Mouse (Mus musculus): ENCODE data around the gene 1700069L16Rik. TPM values are rescaled to one million over a fixed set of nuclear protein-coding genes. Genes with fewer than 3 reads are reported as not detected.

1700069L16Rik gene
- total RNA-seq (2014; fragmentation: Nextera tagmentation) = not detected in 2 replicates
- not detected in 2 replicates for total RNA-seq (2017)

DNA sequence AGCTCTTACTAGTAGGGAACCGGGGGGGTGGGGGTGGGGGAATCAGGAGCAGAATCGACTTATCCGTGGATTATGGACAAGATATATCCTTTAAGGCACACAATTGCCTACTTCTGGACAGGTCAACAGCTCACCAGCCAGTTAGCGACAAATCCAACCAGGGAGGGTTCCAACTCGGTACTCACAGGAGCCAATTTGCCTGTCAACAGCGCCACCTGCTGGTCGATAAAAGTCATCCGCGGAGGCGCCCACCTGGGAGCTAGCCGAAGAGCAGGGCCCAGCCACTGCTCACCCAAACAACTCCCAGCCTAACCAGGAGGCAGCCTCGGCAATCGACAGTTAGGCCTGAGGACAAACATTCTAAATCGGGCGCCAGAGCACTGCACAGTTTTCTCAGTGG lies at the start of gene 1700069L16Rik:
TSS of gene 1700069L16Rik (minus strand) at position 327 of the 400 bp plus-strand sequence.
- ATAC-seq (replicated peaks; ENCODE audit: poor library complexity, severe bottlenecking) = peak; percentile 50

DNA sequence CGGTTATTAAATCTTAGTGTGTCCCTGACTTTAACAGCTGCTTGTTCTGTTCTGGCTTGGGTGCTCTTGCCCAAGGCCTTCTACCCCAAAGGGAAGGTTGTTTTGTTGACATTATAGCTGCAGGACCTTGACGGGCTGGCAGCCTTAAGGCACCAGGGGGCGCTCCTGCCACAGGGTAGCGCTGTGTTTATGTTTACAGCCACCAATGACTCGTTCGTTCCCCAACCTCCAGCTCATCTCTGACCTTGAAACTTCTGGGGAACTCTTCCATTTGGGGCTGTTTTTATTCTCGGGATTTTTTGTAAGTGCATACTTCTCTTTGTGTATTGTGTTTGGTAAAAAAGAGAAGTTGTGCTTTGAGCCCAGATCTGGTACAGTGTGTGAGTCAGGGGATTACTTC lies 49.1 kb upstream of the 1700069L16Rik start:
- ATAC-seq (replicated peaks; ENCODE audit: poor library complexity, severe bottlenecking) = peak; percentile 38

DNA sequence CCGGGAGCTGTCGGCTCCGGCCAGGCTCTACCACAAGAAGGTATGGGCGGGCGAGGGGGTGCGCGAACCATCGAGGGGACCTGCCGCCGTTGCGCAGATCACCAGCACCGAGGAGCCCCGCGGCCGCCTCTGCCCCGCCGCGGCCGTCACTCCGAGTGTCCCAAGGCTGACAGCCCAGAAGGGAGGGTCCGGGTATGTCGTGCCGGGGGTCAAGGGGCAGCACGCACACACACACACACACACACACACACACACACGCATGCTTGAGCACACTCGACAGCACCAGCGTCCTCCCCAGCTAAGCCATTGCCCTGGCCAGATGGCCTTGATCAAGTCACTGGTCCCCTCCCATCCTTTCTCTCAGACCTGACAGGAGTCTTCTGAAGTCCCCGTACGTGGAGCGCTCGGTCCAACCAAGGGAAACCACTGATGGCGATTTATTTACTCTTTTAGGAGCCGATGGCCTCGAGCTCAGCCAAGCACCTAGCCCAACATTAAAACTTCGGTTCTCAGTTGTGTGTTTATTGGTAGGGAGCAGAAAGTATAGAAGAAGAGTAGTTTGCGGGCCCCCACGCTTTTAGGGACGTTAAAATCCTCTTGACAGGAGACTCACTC lies 48.4 kb upstream of the 1700069L16Rik start:
- no peak for ATAC-seq (replicated peaks; ENCODE audit: poor library complexity, severe bottlenecking)

DNA sequence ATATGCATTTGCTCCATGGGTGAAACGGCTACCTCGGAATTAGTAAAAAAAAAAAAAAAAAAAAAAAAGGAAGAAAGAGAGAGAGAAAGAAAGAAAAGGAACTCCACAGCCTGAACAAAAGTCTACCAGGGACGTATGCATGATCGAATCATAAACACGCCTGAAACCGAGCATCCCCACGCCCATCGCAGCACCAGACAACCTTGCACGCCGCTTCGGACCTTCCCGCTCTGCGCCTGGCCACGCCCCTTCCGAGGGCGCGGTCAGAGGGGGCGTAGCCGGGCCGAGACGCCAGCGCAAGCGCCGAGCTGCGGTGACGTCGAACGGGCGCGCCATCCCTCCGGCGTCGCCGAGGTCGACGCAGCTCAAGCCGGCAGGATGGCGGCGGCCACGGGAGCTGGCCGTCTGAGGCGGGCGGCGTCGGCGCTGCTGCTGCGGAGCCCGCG lies 47.9 kb upstream of the 1700069L16Rik start, which contains the start of the genes Sart3 and Iscu:
TSS of gene Sart3 (minus strand) at position 61 of the 446 bp plus-strand sequence.
TSS of gene Iscu (plus strand) at position 299 of the 446 bp plus-strand sequence.
- ATAC-seq (replicated peaks; ENCODE audit: poor library complexity, severe bottlenecking) = peak; percentile 59

DNA sequence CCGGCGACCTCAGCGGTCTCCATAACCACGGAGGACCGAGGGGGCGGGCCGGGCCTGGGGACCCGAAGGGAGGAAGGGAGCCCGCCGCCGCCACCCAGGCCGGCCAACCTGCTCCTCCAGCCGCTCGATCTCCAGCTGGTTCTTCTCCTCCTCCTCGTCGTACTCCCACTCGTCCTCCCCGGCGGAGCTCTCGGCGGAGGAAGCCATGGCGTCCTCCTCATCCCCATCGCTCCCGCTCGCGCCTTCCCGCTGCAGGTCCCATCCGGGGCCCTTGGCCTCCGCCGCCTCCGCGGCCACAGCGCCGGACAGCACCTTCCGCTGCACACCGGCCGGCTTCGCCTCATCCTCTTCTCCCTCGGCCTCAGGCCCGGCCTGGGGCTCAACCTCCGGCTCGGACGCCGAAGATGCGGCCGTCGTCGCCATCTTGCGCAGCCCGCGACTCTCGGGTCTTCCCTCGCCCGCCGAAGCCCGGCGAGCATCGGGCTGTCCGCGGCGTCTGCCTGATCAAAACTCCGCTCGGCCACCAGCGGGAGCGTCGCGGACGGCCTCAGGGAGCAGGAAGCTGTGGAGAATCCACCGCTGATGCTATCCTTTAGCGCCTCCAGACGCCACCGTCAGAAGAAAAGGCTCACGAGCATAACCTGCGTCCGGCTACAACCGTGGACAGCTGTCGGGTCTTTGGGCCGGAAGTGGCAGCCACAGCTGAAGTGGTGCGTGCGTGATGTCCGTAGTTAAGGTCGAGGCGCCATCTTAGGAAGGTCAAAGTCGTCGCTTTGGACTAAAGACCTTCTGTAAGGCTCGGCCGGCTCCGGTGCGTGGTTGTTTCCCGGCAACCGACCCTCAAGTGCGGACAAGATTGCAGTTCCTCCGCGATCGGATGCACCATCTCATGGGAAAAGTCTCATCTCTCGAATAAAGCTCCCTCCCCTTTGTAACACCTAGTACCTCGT lies 46.9 kb upstream of the 1700069L16Rik start:
- peak; percentile 56 for ATAC-seq (replicated peaks; ENCODE audit: poor library complexity, severe bottlenecking)

GRCm38 (mm10) chr5:113768806-113769205 lies 44.2 kb upstream of the 1700069L16Rik start:
- ATAC-seq (replicated peaks; ENCODE audit: poor library complexity, severe bottlenecking) = no peak

DNA sequence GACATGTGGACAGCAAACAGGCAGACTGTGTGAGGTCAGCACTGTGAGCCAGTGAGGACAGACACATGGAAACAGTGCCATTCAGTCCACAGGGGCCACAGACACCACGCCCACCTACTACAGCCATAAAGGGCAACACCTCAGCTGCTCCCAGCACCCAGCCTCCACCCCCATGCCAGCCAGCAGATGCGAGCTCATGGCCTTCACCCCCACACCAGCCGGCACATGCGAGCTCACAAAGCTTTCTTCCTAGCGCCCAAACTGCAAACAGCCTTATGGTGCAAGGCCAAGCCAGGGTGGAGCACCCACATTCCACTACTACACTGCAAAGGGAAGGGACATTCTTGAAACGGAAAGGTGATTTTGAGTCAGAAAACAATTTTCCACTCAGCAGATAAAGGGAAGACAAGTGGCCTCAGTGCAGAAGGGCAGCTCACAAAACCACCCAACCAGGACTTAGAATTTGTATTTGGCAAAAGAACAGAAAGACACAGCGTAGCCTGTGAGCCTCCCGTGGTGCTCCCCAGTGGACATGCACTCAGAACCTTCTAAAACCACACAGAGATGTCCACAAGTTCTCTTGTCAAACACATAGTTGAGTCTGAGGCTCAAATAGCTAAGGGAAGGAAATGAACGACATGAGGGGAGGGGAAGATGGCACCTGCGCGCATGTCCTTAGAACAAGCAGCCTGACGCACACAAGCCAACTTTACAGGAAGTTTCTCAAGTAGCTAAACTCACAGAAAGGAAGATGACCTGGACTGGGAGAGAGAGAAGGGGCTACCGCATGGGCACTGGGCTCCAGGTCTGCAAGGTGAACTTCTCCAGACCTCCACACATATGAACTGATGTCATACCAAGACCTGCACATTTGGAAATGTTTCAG lies 41.3 kb upstream of the 1700069L16Rik start:
- ATAC-seq (replicated peaks; ENCODE audit: poor library complexity, severe bottlenecking) = no peak

DNA sequence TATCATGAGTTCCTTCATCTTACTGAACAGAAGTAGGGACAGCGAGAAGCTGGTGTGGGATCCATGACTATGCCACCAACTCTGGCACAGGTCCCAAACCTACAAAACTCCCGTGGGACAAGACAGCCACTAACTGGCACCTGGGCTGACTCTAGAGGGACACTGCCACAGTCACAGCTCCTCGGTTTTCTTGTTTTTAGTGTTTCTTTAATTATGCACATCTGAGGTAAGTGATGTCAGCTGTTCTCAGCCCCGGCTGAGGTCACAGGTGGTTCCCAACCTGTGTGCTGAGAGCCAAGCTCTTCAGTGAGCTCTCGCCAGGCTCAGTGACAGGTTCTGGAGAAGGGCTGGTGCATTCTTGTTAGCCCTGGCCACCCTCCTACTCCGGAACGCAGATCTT lies 39.9 kb upstream of the 1700069L16Rik start:
- no peak for ATAC-seq (replicated peaks; ENCODE audit: poor library complexity, severe bottlenecking)

DNA sequence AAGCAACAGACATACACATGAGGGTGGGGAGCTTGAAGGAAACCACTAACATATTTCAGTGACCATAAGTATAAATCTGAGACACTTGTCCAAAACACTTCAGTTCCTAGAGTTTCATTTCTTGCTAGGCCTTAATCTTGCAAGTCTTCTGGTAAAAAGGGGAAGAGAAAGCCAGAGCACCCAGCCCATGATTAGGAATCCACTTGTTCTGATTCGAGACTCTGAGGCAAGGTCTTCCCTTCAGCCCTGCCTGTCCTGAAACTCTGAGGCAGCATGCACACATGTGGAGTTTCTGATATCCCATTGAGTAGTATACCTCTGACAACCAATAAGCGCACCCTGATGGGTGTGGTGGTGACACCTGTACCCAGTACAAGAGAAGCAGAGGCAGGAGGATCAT lies 37.0 kb upstream of the 1700069L16Rik start:
- ATAC-seq (replicated peaks; ENCODE audit: poor library complexity, severe bottlenecking) = peak; percentile 65

GRCm38 (mm10) chr5:113755347-113756030 lies 30.9 kb upstream of the 1700069L16Rik start:
- ATAC-seq (replicated peaks; ENCODE audit: poor library complexity, severe bottlenecking) = no peak

DNA sequence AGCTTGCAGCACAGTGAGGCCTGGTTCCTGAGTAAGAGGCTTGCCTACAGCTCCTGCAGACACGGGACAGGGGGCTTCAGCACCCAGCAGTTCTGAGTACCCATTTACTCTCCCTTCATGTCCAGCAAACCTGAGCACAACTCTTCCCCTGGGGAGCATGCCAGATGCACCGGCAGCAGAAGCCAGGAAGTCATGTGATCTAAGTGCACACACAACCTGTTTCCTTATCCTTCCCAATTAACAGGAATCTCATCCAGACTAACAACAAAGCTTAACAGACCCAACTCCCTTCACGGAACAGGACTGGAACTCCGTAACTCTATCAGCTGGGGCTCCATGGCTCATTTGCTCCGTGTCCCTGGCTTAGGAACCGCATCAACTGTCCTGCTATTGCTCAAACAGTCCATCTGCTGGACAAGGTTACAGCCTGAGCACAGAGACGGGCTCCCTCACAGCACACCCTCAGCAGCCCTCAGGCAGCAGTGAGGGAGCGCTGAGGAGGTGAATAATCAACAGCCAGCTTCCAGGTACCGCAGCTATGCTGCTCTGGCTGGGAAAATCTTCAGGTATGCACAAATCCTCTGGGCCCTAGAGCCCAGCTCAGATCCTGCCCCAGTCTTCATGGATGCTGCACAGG lies 27.1 kb upstream of the 1700069L16Rik start:
- ATAC-seq (replicated peaks; ENCODE audit: poor library complexity, severe bottlenecking) = no peak

GRCm38 (mm10) chr5:113748556-113749331 lies 24.2 kb upstream of the 1700069L16Rik start:
- no peak for ATAC-seq (replicated peaks; ENCODE audit: poor library complexity, severe bottlenecking)

DNA sequence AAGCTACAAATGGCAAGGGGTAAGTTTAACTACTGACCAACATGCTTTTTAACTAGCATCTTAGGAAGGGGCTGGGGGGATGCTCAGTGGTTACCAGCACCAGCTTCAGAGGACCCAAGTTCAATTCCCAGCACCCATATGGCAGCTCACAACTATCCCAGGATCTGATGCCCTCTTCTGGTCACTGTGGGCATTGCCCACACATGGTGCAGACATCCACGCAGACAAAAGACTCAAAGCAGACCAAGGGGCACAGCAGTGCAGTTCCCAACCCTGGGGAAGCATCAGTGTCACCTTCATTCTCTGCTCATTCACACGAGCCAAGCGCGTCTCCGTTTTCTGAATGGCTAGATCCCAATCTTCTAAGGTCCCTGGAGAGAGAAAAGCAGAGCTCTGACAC lies 23.1 kb upstream of the 1700069L16Rik start:
- no peak for ATAC-seq (replicated peaks; ENCODE audit: poor library complexity, severe bottlenecking)

DNA sequence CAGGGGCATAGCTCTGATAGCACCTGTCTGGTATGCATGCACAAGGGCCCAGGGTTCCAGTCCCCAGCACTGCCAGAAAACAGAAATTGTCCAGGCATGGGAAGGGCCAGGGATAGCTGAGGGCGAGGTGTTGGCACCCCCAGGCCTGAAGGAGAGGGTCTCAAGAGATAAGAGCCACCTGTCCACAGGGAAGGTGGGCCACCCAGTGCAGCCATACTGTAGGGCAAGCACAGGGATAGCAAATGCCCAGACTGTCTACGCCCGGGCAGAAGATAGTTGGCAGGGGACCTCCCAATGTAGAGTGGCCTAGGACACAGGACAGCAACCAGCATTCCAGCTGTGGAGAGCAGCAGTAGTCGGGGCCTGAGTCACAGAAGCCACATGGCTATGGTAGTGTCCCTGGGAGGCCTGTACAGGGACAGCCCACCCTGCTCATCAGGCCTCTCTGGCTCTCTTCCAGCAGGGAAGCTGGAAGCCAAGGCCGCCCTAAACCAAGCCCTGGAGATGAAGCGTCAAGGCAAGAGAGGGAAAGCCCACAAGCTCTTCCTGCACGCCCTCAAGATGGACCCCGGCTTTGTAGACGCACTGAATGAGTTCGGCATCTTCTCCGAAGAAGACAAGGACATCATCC lies 13.2 kb upstream of the 1700069L16Rik start:
- ATAC-seq (replicated peaks; ENCODE audit: poor library complexity, severe bottlenecking) = no peak

GRCm38 (mm10) chr5:113736522-113737164 lies 12.1 kb upstream of the 1700069L16Rik start:
- no peak for ATAC-seq (replicated peaks; ENCODE audit: poor library complexity, severe bottlenecking)

DNA sequence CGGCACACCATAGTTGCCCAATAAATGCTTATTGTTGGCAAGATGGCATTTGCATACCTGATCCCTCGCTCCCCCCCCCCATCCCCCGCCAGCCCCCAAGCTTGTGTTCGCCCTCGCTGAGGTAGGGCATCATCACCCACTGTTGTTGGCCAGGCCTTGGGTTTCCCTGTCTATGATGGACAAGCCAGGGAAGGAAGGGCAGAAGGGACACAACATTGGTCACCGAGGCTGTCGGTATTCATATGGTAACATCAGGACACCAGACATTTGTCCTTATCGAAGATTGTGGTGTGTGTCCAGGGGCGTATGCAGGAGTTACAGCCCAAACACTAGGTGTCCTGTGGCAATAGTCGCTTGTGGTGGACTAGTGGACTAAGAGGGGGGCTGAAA lies 11.5 kb upstream of the 1700069L16Rik start:
- peak; percentile 27 for ATAC-seq (replicated peaks; ENCODE audit: poor library complexity, severe bottlenecking)

DNA sequence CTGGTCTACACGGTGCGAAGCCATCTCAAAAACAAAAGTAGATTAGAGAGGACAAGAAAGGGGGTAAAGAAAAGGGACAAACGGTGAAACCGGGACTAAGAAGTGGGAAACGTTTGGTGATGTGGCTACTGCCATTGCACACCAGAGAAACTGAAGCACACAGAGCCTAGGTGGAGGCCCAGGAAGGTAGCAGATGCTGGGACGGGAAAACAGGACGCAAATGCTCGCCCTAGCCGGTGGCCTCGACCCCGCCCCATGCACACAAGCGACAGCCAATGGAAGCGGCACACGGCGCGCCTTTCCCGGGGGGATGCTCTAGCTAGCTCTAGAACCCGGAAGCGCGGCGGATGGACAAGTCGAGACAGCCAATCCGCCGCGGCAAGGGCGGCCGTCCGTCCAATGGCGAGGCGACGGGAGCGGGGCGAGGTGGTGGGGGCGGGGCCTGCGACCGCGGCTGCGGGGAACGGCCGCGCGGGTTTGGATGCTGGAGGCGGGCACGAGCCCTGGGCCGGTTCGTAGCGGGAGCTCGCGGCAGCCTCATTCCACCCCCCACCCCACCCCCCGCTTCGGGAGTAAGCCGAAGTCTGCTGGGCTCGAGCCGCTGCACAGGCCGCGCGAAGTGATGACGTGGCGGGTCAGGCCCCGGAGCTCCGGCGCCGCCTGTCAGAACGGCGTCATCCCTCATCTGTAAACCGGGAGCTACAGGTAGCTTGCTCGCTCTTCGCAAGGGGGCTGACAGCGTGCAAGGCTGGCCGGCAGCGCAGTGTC lies 11.0 kb upstream of the 1700069L16Rik start, which contains the start of gene Ficd:
TSS of gene Ficd (plus strand) at position 459 of the 768 bp plus-strand sequence.
- ATAC-seq (replicated peaks; ENCODE audit: poor library complexity, severe bottlenecking) = peak; percentile 92
